Mouse (Mus musculus) heart, postnatal 14 days (tissue): ENCODE measurements around the gene Sgip1. TPM values are rescaled to one million over a fixed set of nuclear protein-coding genes. Genes with fewer than 3 reads are reported as not detected.

ENCODE experiments used
- DNase-seq, 2 experiments: peaks; one replicate each; pipeline ENCODE4 v3.0.0; 2021 to 2022
- intact Hi-C: fragments of 180-260 bp; cut with DNase I; formaldehyde crosslinking; loops from one replicate; pipeline ENCODE4 v1.15.1; 2025
- total RNA-seq, 2 experiments: library from RNA; stranded (reverse); gene quantifications; 2 replicates each; pipeline ENCODE4 v1.2.3; 2021

Sgip1 gene
- total RNA-seq, 2 experiments from 2014 or later: 0.90 to 1.4 TPM

- DNase-seq: no peak
- intact Hi-C loops: no loop called here
These were observed 92.6 kb downstream of the Sgip1 start for GRCm38 (mm10) chr4:102833726-102834125.

GRCm38 (mm10) chr4:102834710-102835109 is 93.6 kb downstream of the Sgip1 start:
- DNase-seq: no peak
- intact Hi-C loops: no loop called here

GRCm38 (mm10) chr4:102840062-102840798 is 99.1 kb downstream of the Sgip1 start:
- no peak for DNase-seq
- intact Hi-C loops: no loop called here

- no peak for DNase-seq
- intact Hi-C loops: no loop called here
These were observed 100.0 kb downstream of the Sgip1 start for GRCm38 (mm10) chr4:102840956-102841729.

DNA sequence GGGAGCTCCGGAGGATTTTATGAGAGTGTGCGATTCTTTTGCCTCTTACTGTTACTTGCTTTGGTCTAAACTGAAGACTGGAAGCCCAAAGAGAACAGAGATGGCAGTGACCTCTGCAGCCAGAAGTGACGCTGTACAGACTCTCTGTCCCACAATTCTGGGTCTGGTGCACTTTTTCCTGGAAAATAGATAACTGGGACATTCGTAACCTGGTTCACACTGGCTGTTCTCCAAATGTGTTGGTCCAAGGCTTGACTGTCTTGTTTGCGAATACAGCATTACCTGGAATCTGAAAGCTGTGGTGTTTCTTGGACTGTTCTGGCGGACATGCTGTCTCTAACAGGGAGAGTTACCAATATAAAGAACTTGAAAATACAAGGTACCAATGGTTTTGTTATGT is 109.4 kb downstream of the Sgip1 start:
- no peak for DNase-seq
- intact Hi-C loops: no loop called here

- DNase-seq: no peak
- intact Hi-C loops: no loop called here
These were observed 110.1 kb downstream of the Sgip1 start for GRCm38 (mm10) chr4:102851161-102851560.

- intact Hi-C loops: no loop called here
- no peak for DNase-seq
These were observed 111.2 kb downstream of the Sgip1 start for GRCm38 (mm10) chr4:102852290-102852689.

DNA sequence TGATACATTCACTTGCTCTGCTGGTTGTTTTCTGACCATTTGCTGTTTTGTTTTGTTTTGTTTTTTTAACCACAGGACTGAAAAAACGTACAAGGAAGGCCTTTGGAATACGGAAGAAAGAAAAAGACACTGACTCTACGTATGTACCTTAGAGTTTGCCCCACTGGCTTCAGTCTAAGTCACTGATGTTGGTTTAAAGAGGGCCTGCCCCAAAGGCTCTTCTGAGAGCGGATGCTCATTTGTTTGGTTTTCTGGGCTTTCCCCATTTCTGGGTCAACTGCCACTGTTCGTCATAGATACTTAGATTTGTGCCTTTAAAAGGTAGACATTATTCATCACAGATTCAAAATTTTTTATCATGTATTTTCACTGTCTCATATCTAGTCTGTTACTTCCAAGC is 111.7 kb downstream of the Sgip1 start:
- intact Hi-C loops: no loop called here
- DNase-seq: no peak

DNA sequence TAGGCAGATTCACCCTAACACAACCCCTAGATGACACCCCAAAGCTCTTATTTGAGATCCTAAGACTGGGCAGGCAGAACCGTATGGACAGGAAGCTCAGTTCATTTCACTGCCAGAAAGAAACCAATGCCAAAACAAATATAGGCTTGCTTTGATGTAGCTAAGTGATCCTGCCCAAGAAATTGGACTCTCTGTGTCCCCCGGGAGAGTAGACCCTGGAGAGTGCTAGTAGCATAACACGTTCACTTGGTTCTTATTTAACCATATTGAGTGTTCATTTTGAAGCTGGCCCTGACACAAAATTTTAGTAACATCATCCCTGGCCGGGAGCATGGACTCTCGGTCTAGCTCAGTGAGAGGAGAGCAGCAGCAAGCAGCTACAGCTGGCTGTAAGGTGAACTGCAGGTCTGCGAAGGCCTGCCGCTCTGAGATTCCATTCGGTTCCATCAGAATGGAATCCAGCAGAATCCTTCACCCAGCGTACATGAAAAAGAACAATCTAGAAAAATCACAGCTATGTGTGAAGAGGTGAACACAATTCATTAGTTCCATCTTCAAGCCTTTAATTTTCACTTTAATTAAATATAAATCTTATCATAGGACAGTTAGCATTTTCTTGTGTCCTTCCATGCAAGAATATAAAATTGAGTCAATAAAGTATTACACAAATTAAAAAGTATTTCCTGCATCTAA is 112.4 kb downstream of the Sgip1 start:
- intact Hi-C loops: no loop called here
- no peak for DNase-seq

GRCm38 (mm10) chr4:102854928-102855892 is 114.1 kb downstream of the Sgip1 start:
- no peak for DNase-seq
- intact Hi-C loops: no loop called here

DNA sequence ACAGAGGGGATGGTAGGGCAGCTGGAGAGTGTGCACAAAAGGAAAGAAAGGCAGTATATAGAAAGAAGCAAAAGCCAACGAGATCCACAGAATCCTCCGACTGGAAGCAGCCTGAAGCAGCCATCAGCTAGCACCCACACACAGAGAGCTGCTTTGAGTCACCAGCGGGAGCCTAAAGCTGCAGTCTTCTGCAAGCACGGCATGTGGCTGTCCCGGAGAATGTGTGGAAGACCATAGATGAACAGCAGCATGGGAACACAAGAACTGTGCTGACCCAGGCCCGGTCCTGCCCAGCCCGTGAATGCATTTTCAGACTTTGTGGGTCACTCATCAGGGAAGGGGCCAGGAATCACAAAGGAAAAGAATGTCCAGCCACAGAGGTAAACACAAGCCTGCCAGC is 115.0 kb downstream of the Sgip1 start:
- intact Hi-C loops: no loop called here

GRCm38 (mm10) chr4:102859259-102860194 is 118.4 kb downstream of the Sgip1 start:
- intact Hi-C loops: no loop called here
- no peak for DNase-seq

More for the DNA sequence above, 115.0 kb downstream of the Sgip1 start:
- no peak for DNase-seq

- intact Hi-C loops: no loop called here
- no peak for DNase-seq
These were observed 121.9 kb downstream of the Sgip1 start for GRCm38 (mm10) chr4:102862751-102863710.

GRCm38 (mm10) chr4:102866531-102866930 is 125.4 kb downstream of the Sgip1 start:
- intact Hi-C loops: no loop called here

DNA sequence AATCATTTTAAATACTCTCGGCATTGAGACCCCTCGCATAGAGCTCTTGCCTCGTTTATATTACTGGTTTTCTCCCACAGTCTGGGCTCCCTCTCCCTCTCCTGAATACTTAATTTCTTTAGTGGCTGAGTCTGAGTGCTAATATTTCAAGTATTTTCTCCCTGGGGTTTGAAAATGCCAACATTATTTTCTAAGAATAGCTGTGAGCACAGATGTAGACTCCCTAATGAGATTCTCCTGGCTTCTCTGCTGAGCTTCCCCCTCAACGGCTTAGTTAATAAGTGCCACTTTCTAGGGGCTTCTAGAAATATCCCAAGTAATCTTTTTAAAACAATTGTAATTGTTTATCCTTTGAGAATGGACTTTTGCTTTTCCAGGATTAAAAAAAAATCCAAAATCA is 130.2 kb downstream of the Sgip1 start:
- intact Hi-C loops: no loop called here

More at GRCm38 (mm10) chr4:102866531-102866930, 125.4 kb downstream of the Sgip1 start:
- DNase-seq: no peak

DNA sequence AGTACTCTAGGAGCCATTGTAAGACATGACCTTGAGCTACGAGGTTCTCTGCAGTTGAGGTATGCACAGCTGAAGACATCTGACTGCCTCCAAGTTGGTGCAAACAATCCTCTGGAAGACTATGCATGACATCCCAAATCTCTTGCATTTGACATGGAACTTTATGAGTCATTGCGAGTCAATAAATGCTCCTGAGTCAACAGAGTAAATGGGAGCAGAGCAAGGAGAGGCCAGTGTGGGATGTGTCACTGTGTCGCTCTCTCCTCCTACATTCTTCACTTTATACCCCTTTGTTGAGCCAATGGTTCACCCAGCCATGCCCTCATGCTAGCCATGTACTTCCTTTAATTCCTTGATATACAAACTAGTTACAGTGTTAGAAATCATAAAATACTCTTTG is 142.0 kb downstream of the Sgip1 start:
- DNase-seq: no peak
- intact Hi-C loops: no loop called here

More for the DNA sequence above, 130.2 kb downstream of the Sgip1 start:
- DNase-seq: no peak

DNA sequence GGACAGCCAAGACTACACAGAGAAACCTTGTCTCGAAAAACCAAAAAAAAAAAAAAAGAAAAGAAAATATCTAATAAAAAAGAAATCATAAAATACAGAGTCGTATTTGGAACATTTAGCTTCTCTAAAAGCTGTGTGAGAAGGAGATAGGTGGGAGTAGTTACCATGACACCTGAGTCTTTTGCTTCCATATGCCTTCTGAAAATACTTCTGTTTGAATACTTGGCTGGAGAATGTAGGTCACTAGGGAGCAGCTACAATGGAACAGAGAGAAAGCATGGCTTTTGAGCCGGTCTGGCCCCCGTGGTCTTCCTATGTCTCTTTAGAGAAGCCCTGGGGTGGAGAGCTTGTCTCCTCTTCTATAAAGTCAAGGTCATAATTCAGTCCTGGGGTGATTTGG is 143.1 kb downstream of the Sgip1 start:
- intact Hi-C loops: no loop called here
- DNase-seq: no peak

- no peak for DNase-seq
- intact Hi-C loops: no loop called here
These were observed 145.4 kb downstream of the Sgip1 start for GRCm38 (mm10) chr4:102886459-102886858.
